Mouse (Mus musculus) lung, adult 18-20 months (tissue): Measurements from ENCODE around the gene Sdhaf1.

Source experiments
- DNase-seq, 2 experiments: peaks; one replicate each; pipeline ENCODE4 v3.0.0; 2022; ENCODE audit warnings: mixed read lengths in 2 of 2

The Sdhaf1 gene

DNA sequence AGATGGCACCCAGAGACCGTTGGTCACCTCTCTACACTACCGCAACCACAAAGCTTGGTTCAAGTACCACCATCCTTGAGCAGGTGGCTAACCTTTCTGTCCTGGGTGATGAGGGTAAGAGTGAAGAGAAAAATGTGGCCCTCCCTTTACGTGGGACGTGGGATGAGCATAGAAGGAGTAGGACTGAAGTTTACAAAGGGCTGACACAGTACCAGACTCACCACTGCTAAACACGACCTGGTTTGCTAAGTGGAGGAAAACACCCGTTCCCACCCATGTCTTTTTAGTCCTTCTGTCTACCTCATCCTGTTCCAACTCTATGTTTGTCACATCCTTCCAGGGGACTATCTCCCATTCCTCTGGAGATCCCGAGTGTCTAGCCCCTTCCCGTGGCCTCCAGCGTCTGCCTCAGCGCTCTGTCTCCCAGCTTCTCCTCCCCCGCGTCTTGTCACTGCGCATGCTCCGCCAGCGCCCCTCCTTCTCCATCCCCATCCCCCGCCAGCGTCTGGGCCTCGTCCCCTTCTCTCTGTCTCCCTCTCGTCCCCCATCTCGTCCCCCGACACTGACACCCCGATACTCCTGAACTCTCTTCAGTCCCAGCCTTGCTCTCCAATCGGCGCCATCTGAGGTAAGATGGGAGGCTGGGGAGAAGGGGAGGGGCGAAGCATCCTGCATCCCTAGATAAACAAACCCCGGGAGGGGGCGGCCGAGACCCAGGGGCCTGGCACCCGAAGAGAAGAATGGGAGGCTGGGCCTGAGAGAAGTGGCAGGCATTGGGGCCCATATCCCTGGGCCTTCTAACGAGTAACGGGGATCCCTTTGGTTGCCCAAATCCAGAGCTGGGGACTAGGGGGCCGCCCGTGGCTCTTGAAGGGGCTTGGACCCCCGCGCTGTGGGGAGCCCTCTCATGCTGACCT, 32.2 kb downstream of the Sdhaf1 start, which contains the start of gene Clip3:
Clip3 (plus strand) TSS at position 514 of the 917 bp plus-strand sequence.
- peak; percentile 38 to 40 for DNase-seq

DNA sequence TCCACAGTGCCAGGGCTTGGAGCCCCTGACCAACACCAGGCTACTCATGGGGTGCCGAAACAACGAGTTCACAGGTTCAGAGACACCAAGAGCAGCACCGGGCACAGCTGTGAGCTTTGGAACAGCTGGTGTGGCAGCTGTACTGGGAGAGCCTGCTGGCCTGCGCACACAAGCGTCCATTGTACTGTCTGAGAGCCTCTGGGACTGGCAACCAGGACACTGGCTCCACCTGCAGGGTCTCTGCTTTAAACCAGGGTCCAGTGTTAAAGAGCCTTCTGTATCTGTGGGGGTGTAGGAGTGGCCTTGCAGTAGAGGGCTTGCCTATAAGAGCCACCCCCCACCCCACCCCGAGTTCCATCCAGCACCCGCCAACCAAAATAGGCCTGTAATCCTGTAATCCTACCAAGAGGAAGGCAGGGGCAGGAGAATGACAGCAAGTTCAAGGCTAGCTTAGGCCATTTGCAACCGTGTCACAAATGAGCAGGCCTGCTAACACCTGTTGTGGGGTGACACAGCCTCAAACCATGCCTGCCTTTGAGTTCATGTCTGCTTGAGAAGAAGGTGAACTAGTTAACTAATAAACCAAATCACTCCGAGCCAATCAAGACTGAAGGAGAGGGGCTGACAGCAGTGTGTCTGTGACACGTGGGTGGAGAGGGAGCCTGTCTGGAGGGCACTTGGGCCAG, 33.8 kb downstream of the Sdhaf1 start:
- no peak for DNase-seq

DNA sequence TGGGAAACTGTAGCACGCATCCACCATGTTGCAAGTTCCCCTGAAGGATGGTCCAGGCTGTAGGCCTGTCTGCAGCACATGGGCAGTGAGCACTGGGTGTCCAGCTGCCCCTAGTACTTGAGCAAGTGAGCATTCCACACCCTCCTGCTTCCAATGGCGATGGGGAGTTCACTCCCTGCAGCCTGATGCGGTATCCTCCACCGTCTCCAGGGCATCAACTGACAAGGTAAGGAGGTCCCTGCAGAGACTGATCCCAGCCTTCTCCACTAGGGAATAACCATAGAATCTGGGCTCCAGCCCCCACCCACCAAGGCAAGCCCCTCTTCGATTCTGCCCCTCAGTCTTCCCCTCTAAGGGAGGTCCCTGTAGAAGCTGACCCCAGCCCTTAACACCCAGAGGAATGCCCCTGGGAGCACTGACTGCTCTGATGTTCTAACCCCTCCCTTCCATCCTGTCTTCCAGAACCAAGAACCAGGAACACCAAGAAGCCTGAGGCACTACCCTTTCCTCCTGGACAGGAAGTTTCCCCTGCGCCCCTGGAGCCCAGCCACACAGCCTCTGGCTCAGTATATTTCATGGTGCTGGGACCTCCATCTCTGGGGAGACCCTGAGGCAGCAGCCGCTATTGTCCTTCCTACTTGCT, 34.5 kb downstream of the Sdhaf1 start:
- no peak for DNase-seq

- DNase-seq, result no peak
These were observed 35.6 kb downstream of the Sdhaf1 start for GRCm38 (mm10) chr7:30288046-30288445.

- no peak for DNase-seq
These were observed 36.8 kb downstream of the Sdhaf1 start for GRCm38 (mm10) chr7:30286701-30287410.

DNA sequence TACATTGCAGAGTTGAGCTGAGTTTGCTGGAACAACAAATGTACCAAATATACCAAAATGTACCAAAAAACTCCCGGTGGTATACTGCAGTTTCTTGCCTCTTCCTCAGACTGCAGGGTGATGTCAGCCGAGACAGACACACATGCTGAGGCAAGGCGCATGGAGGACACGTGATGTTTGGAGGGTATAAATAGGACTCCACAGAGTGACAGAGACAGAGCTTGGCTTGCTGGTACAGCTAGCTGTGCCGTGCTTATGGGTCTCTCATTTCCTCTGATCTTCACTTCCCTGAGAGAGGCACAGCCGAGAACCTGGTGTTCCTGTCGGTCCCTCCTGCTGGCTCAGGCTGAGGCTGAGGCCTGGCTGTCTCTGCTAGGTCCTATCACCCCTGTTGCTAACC, 41.0 kb downstream of the Sdhaf1 start:
- no peak for DNase-seq

DNA sequence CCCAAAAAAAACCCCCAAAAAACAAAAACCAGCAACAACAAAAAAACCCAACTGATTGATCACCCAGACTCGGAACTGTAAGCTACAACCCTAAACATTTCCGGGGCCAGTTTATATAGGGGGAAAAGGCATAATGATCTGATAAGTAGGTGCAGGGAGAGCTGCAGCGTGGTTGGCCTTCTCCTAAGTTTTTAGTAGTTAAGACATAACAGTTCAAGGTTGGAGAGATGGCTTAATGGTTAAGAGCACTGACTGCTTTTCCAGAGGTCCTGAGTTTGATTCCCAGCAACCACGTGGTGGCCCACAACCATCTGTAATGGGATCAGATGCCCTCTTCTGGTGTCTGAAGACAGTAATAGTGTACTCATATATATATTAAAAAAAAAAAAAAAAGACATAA, 42.2 kb downstream of the Sdhaf1 start:
- DNase-seq, result no peak

DNA sequence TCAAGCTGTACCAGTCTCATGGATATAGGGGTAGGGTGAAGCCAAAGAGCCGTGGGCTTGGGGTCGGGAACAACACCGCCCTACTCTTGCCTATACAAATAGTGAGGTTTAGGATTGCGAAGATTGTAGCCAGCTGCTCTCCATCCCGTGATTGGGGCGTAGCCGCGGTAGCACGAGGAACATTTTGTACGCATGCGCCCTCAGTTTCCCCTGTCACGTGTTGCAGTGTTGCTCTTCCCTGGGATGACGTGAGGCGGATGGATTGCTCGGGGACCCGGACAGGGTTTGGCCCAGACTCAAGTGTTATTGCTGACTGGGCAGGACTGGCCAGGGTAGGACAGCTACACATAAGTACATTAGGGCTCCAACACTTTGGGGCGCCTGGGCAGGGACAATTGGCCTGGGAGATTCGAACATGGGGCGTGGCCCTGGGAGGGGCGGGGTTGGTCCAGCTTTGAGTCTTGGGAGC, 43.0 kb downstream of the Sdhaf1 start:
- peak; percentile 90 to 93 for DNase-seq

DNA sequence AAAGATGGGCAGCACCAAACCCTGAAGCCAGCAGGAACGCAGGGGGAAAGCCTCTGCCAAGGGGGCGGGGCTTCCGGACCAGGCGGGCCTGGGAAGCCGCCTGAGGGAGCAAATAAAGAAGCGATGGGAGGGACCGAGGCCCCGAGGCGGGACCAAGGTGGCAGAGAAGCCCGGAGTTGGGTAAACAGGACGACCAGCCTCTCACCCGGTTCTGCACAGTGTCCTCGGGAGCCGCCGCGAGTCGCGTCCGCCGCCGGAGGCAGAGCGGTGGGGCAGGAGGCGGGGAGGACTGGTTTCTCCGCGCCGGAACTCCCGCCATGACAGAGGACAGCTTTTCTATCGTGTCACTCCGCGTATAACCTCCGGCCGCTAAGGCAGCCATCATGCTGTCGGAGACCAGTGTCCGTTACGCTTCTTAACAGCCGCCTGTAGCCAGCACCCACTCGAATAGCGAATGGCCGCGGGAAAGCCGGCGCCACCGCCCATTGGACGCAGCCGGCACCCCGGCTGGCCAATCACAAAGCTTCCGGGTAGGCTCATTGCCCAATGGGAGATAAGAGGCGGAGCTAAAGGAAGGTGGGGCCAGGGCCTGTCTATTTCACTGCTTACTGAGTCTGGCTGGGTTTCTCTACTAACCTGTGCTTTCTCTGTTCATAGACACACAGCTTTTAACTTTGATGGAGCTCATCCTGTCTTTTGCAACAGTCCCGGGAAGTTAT, 43.6 kb downstream of the Sdhaf1 start, which contains the start of the genes Thap8 and Wdr62:
Thap8 (plus strand) TSS at position 144 of the 719 bp plus-strand sequence.
Wdr62 (minus strand) TSS at position 469 of the 719 bp plus-strand sequence.
- peak; percentile 92 to 94 for DNase-seq

DNA sequence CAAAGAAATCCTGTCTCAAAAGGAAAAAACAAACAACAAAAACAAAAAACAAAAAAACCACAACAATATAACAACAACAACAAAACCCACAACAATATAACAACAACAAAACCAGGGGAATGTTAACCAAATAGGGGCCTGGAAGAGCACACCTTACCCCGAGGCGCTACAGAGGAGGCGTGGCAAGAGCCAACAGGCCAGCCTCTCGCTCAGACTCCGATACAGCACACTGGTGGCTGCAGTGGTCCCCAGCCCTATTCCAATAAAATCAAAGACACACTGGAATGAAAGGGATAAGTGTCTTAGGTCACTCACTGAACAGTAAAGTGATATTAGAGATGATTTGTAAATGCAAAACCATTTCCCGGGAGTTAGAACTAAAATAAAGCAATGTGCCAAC, 44.2 kb downstream of the Sdhaf1 start:
- DNase-seq, result no peak

DNA sequence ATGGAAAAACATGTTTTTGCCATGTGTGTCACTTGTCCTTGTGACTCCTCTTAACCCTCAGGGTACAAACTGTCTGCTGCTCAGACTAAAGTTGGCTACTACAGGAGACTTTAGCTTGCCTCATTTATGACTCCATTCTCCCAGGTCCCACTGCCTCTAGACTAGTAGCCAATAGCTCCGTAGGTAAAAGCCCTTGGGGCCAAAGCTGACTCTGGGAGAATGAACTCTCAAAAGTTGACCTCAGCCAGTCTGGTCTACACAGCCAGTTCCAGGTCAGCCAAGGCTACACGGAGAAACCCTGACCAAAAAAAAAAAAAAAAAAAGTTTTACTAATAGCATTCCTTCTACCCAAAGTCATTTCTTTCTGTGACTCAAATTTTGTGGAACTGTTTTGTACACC, 44.8 kb downstream of the Sdhaf1 start:
- no peak for DNase-seq

GRCm38 (mm10) chr7:30274383-30274782, 49.3 kb downstream of the Sdhaf1 start:
- DNase-seq, result no peak
